Mouse (Mus musculus): ENCODE results near the gene P2rx1. TPM values are rescaled to one million over a fixed set of nuclear protein-coding genes. Genes with fewer than 3 reads are reported as not detected.

P2rx1 gene
- polyA plus RNA-seq, 1 experiment: 6.5 TPM

DNA sequence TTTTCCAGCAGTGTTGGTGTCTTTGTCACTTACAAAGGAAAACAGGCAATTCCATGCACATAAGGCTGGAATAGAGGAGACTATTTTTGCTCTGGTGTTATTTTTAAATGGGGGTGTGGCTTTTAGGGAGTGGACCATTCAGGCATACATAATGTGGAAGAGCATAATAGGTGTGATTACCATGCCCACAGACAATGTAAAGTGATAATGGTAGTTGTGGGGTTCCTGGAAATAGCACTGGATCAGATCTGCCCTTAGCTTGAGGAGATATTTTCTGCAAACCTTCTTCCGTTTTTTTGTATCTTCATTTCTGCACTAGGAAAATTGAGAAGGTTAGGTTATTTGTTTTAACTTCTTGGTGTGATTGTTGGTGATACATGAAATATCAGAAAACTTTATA lies 53.9 kb downstream of the P2rx1 start:
- 90% methylated on average over 1 of the region's 1 CpGs for WGBS
- no peak for DNase-seq (ENCODE audit: low read depth, low spot score)

DNA sequence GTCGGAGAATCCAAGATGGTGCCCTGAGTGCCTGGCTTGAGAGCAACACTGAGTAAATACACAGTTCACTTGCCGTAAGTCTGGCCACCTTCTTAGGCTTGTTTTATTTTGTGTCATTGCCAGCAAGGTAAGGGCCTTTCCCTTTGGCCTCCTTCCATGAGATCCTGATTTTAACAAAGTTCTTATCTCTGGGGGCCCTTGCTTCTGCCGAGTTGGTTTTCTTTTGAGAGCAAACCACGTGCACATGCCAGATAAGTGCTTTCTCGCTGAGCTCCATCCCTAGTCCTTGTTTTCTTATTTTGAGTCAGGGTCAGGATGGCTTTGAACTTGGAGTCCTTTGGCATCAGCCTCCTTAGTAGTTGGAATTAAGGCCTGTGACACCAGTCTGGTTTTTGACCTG lies 58.8 kb downstream of the P2rx1 start:
- DNase-seq (ENCODE audit: low read depth, low spot score): no peak
- WGBS: 60% methylated on average over 5 of the region's 5 CpGs

- no peak for DNase-seq (ENCODE audit: low read depth, low spot score)
- WGBS: 66% methylated on average over 3 of the region's 3 CpGs
Measured at GRCm38 (mm10) chr11:73059630-73060029, 60.7 kb downstream of the P2rx1 start.

GRCm38 (mm10) chr11:73061413-73061812 lies 62.5 kb downstream of the P2rx1 start:
- no peak for DNase-seq (ENCODE audit: low read depth, low spot score)
- 75% methylated on average over 3 of the region's 3 CpGs for WGBS

Other genes with a start within 250 kb of the P2rx1 start
- 3.9 and 5.8 TPM in 2 replicates for gene Cyb5d2, start 203.0 kb upstream of the P2rx1 start, polyA plus RNA-seq (2012; rRNA removed)
- gene Zzef1, start 202.9 kb upstream of the P2rx1 start, polyA plus RNA-seq (2012; rRNA removed): 56.0 and 81.0 TPM in 2 replicates
- gene Atp2a3, start 37.9 kb upstream of the P2rx1 start, polyA plus RNA-seq (2012; rRNA removed): 118 and 136 TPM in 2 replicates
- 3.8 and 4.2 TPM in 2 replicates for gene Camkk1, start 19.9 kb downstream of the P2rx1 start, polyA plus RNA-seq (2012; rRNA removed)
- 2.2 and 2.4 TPM in 2 replicates for gene Ncbp3, start 48.7 kb downstream of the P2rx1 start, polyA plus RNA-seq (2012; rRNA removed)
- gene Itgae, start 91.5 kb downstream of the P2rx1 start, polyA plus RNA-seq (2012; rRNA removed): 5.4 and 12.1 TPM in 2 replicates
- 3.1 and 3.6 TPM in 2 replicates for gene Haspin, start 139.2 kb downstream of the P2rx1 start, polyA plus RNA-seq (2012; rRNA removed)
- 0.43 and 0.44 TPM in 2 replicates for gene P2rx5, start 161.3 kb downstream of the P2rx1 start, polyA plus RNA-seq (2012; rRNA removed)
- gene Emc6, start 177.9 kb downstream of the P2rx1 start, polyA plus RNA-seq (2012; rRNA removed): 37.8 and 40.2 TPM in 2 replicates
- gene Tax1bp3, start 178.0 kb downstream of the P2rx1 start, polyA plus RNA-seq (2012; rRNA removed): 221 and 232 TPM in 2 replicates
- 14.2 and 19.4 TPM in 2 replicates for gene Ctns, start 199.9 kb downstream of the P2rx1 start, polyA plus RNA-seq (2012; rRNA removed)
- 10.4 and 18.9 TPM in 2 replicates for gene Shpk, start 200.4 kb downstream of the P2rx1 start, polyA plus RNA-seq (2012; rRNA removed)
- gene Trpv1, start 235.2 kb downstream of the P2rx1 start, polyA plus RNA-seq (2012; rRNA removed): 0.18 and 0.21 TPM in 2 replicates